Mouse (Mus musculus) olfactory bulb, adult 2 months (tissue): ENCODE measurements around the gene Cracr2b.

Source experiments
- CTCF ChIP-seq: fragments of 200-500 bp; IDR thresholded peaks from 2 replicates; pipeline ENCODE4 v1.5.1; 2012; ENCODE audit warnings: low read depth, mild to moderate bottlenecking, low read length, moderate library complexity; ENCODE audit not compliant: insufficient read depth
- POLR2A ChIP-seq: fragments of 200-500 bp; IDR thresholded peaks from 2 replicates; pipeline ENCODE4 v1.6.1; 2012; ENCODE audit warnings: mild to moderate bottlenecking, low read depth, low read length, moderate library complexity; ENCODE audit not compliant: insufficient read depth

DNA sequence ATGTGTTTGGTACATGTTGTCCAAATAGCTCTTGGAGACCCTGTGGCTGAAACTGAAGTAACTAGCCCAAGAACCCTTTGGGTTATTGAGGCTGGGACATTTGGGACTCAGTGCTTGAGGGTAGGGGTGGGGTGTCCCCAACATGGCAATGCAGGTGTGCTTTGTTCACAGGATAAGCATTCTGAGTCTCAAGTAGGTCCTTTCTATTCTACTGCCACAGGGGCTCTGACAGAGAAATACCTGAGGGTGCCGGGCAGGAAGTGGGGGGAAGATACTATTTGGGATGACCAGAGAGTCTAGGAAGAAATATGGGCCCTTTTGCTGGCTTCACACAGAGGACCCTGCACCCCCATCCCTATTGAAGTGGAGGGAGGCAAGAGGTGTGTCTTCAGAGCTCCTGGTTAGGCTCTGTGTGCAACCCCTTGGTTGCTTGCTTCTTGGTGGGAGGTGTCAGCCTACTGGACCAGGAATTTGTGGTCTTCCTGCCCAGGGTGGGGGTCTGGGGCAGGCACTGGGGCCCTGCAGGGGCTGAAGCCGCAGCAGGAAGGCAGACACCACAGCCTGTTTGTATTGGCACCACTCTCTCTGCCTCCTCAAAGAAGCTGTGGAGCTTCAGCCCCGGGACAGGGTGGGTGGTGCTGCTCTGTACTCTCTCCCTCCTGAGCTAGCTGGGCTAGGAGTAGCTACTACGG, 16.8 kb downstream of the Cracr2b start:
- no peak for TF ChIP-seq POLR2A
- TF ChIP-seq CTCF: no peak
